Mouse (Mus musculus) left cerebral cortex, postnatal 4 days (tissue): ENCODE measurements around the gene Klhl11. TPM values are rescaled to one million over a fixed set of nuclear protein-coding genes. Genes with fewer than 3 reads are reported as not detected.

Experiments used
- DNase-seq: peaks from one replicate; pipeline ENCODE4 v3.0.0-alpha.2; 2022
- intact Hi-C: fragments of 180-260 bp; cut with DNase I; formaldehyde crosslinking; loops from one replicate; pipeline ENCODE4 v1.15.1; 2025
- total RNA-seq, 2 experiments: library from RNA; stranded (reverse); gene quantifications; 2 replicates each; pipeline ENCODE4 v1.2.3; 2021

The Klhl11 gene
- total RNA-seq, 2 experiments from 2014 or later, result 50.7 to 54.1 TPM

GRCm38 (mm10) chr11:100471352-100472196 lies 967 bp downstream of the Klhl11 start:
- intact Hi-C loops, result loop anchor here (5.0 kb wide), 2 partner anchors 44 to 109 kb away; no protein-coding TSS in a partner anchor
- no peak for DNase-seq

GRCm38 (mm10) chr11:100465833-100466232 lies 6.7 kb downstream of the Klhl11 start:
- intact Hi-C loops, result no loop called here

GRCm38 (mm10) chr11:100465229-100465792 lies 7.2 kb downstream of the Klhl11 start:
- intact Hi-C loops, result no loop called here

More at GRCm38 (mm10) chr11:100465833-100466232, 6.7 kb downstream of the Klhl11 start:
- DNase-seq, result no peak

GRCm38 (mm10) chr11:100462699-100463098 lies 9.8 kb downstream of the Klhl11 start:
- intact Hi-C loops, result no loop called here
- peak; percentile 29 for DNase-seq

More at GRCm38 (mm10) chr11:100465229-100465792, 7.2 kb downstream of the Klhl11 start:
- no peak for DNase-seq

DNA sequence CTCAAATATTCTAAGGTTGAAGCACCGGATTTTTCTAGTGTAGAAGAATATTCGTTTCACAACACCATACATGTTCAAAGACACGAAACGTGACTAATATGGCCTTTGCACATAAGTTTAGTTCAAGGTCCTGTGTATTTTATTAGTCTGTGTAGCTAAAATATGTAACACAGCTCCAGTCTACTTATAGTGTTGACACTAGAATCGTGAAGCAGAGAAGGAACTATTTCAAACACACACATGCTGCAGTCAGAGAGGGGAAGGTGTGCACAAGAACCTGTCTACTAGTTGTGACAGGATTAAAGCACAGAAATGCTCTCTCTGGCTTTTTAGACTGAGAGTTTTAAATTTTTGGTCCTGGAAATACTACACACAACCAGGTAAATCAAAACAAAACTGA lies 14.8 kb downstream of the Klhl11 start:
- DNase-seq, result no peak
- intact Hi-C loops, result no loop called here

GRCm38 (mm10) chr11:100457247-100457646 lies 15.3 kb downstream of the Klhl11 start:
- DNase-seq, result no peak
- intact Hi-C loops, result no loop called here

DNA sequence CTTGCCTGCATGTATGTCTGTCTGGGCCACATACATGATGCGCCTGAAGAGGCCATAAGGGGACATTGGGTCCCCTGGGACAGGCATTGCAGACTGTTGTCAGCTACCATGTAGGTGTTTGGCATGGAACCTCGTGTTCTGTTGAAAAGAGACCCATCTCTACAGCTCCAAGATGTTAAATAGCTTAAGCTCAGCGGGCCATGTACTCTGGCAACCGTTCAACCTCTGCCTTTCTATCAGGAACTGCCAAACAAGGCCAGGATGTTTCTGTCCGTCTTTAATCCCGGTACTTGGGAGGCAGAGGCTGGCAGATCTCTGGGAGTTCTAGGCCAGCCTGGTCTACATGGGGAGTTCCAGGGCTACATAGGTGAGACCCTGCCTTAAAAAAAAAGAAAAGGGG lies 29.9 kb downstream of the Klhl11 start:
- peak; percentile 24 for DNase-seq
- intact Hi-C loops, result no loop called here

GRCm38 (mm10) chr11:100441797-100442196 lies 30.7 kb downstream of the Klhl11 start, which contains the start of the genes Nt5c3b and Klhl10:
Gene Nt5c3b (minus strand): TSS chr11:100441808.
Gene Klhl10 (plus strand): TSS chr11:100441917.
- intact Hi-C loops, result no loop called here
- DNase-seq, result no peak

DNA sequence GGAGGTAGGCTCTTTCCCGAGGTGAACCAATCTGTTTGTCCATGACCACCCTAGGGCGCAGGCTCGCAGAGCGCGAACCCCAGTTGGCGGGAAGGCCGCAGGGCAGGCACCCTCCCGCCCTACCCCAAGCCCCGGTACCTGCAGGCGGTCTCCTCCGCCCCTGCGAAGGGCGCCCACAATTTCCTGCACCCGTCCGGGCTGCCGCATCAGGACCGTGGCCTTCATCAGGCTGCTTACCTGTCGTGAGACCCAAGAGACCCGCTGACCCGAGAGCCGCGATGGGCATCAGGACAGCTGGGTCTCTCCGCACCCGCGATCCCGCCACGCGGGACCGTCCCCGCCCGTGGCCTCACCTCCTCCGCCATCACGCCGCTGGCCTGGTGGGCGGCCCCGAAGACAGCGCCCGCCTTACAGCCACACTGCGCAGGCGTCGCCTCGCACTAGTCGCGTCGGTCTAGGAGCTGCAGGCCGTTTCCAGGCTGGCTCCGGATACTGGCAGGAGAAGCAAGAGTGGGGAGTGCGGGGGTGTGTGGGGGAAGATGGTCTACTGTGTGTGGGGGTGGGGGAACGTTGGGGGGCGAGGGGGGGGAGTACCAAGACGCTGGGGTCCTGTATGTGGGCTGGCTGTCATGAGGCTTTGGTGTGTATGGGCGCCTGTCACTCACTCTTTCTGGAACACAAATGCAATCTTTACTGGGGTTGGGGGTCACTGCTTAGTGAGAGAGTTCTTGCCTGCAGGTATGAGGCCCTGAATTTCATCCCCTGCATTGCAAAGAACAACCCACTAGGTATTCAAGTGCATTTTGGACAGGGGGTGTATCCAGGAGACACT lies 31.6 kb downstream of the Klhl11 start:
- intact Hi-C loops, result no loop called here

DNA sequence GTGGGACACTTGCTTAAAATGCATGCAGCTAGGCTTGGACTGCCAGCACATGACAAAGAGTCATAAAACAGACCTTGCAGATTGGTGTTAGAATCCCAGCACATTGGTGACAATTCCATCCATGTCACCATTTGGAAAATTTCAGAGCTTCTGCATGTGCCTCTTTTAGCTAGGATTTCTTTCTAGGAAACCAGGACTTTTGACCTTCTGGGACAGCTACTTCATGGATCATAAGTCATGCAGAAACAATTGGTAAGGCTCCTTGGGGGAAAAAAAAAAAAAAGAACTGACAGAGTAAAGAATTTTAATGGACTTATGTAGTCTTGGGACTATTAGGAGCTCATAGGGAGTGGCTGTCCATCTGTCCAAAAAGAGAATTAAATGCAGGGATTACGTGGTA lies 34.6 kb downstream of the Klhl11 start:
- intact Hi-C loops, result no loop called here
- no peak for DNase-seq

More for the DNA sequence above, 31.6 kb downstream of the Klhl11 start:
- DNase-seq, result peak; percentile 82

GRCm38 (mm10) chr11:100435678-100436246 lies 36.8 kb downstream of the Klhl11 start:
- intact Hi-C loops, result no loop called here
- DNase-seq, result no peak

DNA sequence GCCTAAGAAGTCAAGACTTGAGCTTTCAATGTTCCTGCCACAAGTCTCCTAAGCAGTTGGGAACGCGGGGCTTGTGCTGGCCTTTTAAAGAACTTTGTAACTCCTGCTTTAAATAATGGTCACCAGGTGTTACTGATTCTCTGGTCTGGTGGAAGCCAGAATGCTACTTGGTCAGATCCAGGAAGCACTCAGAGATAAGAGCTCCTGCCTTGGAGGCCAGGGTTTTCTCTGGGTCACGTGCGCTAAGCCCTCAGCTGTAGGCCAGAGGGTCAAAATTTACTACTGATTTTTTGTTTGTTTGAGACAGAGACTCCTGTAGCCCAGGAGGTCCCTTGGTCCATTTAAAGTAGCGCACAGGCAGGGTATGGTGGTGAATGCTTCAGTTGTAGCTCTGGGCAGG lies 40.5 kb downstream of the Klhl11 start:
- intact Hi-C loops, result no loop called here
- DNase-seq, result no peak

DNA sequence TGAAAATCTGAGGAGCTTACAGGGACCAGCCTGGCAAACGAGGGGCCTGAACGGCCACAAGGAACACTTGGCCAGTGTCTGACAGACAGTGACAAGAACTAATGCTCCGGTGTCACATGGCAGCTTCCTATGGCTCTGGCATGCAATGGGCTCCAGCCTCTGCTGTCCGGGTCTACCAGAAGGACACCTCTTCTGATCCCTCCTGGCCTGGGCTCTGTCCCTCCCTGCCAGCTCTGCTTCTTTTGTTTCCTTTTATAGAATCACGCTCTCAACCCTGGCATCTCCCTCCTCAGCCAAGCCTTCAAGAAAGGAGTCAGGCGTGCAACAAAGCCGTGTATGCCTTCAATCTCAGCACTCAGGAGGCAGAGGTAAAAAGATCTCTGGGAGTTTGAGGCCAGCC lies 42.5 kb downstream of the Klhl11 start:
- no peak for DNase-seq
- intact Hi-C loops, result no loop called here

- intact Hi-C loops, result loop anchor here (5.0 kb wide), 1 partner anchor 44 kb away; the partner anchor contains the start of gene Klhl11
- DNase-seq, result peak; percentile 41
Observed at GRCm38 (mm10) chr11:100428612-100429199, 43.8 kb downstream of the Klhl11 start.

- intact Hi-C loops, result loop anchor here (5.0 kb wide), 1 partner anchor 45 kb away; the partner anchor contains the start of gene Klhl11
- DNase-seq, result no peak
Observed at GRCm38 (mm10) chr11:100426820-100427219, 45.7 kb downstream of the Klhl11 start.

- intact Hi-C loops, result loop anchor here (5.0 kb wide), 1 partner anchor 46 kb away; the partner anchor contains the start of gene Klhl11
Observed at GRCm38 (mm10) chr11:100425851-100426250, 46.7 kb downstream of the Klhl11 start.

DNA sequence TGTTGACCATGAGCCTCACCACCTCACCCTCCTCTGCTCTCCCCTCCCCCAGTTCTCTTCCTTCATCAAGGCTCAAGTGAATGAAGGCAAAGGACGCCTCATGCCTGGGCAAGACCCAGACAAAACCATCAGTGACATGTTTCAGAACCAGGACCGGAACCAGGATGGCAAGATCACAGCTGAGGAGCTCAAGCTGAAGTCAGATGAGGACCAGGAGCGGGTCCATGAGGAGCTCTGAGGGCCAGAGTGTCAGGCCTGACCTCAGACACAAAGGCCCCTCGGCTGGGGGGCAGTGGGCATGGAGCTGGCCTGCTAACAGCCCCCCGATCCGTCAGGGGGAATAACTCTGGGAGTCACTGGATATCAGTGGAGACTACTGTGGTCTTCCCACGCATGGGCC lies 48.7 kb downstream of the Klhl11 start:
- intact Hi-C loops, result no loop called here
- no peak for DNase-seq

More at GRCm38 (mm10) chr11:100425851-100426250, 46.7 kb downstream of the Klhl11 start:
- DNase-seq, result peak; percentile 78

DNA sequence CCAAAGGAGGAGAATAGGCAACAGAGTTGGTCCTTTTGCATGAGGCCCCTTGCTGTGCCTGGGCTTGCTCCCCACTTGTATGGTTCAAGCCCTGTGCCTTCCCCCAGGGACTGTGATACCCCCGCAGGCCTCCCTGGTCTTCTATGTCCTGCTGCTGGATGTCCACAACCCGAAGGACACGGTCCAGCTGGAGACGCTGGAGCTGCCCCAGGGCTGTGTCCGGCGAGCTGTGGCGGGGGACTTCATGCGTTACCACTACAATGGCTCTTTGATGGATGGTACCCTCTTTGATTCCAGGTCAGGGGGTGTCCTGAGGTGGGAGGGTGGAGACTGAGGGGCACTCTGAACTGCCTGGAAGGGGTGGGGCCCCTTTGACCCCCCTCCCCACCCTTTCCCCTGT lies 51.0 kb downstream of the Klhl11 start:
- no peak for DNase-seq
- intact Hi-C loops, result no loop called here

GRCm38 (mm10) chr11:100414914-100415822 lies 57.4 kb downstream of the Klhl11 start, which contains the start of gene Fkbp10:
Gene Fkbp10 (plus strand): TSS chr11:100415697.
- peak; percentile 42 for DNase-seq
- intact Hi-C loops, result no loop called here
